Mouse (Mus musculus) midbrain, embryonic 12.5 days (tissue): ENCODE measurements around the gene Ric8b. TPM values are rescaled to one million over a fixed set of nuclear protein-coding genes. Genes with fewer than 3 reads are reported as not detected.
A peak's percentile ranks its signal among the peaks of the same experiment; 100 is the strongest.

ENCODE experiments used
- ATAC-seq: fragments of 200-750 bp; cut with Nextera tagmentation; 2 replicates; pipeline ENCODE4 v1.8.0; 2017; ENCODE audit warnings: low read depth, moderate TSS enrichment, moderate library complexity; ENCODE audit not compliant: low FRiP score
- H3K27ac ChIP-seq: fragments of 300-500 bp; sonication (generic); replicated peaks from 2 replicates; pipeline ENCODE4 v1.5.1; 2016; ENCODE audit warnings: mild to moderate bottlenecking
- H3K27me3 ChIP-seq: fragments of 300-500 bp; sonication (generic); 2 replicates; pipeline ENCODE4 v1.6.1; 2016; ENCODE audit warnings: mild to moderate bottlenecking
- H3K36me3 ChIP-seq: fragments of 300-500 bp; sonication (generic); 2 replicates; pipeline ENCODE4 v1.6.1; 2016
- H3K4me1 ChIP-seq: fragments of 300-500 bp; sonication (generic); 2 replicates; pipeline ENCODE4 v1.6.1; 2016
- H3K4me2 ChIP-seq: fragments of 300-500 bp; sonication (generic); replicated peaks from 2 replicates; pipeline ENCODE4 v1.6.1; 2016; ENCODE audit warnings: mild to moderate bottlenecking, moderate library complexity
- H3K4me3 ChIP-seq: fragments of 300-500 bp; sonication (generic); 2 replicates; pipeline ENCODE4 v1.5.1; 2016; ENCODE audit warnings: mild to moderate bottlenecking
- H3K9ac ChIP-seq: fragments of 300-500 bp; sonication (generic); replicated peaks from 2 replicates; pipeline ENCODE4 v1.6.1; 2016; ENCODE audit warnings: mild to moderate bottlenecking, moderate library complexity
- H3K9me3 ChIP-seq: fragments of 300-500 bp; sonication (generic); 2 replicates; pipeline ENCODE4 v1.6.1; 2016; ENCODE audit warnings: mild to moderate bottlenecking
- WGBS: fragments of 180-500 bp; shearing (Covaris S2); methylation state at CpG from one replicate; pipeline ENCODE4 v1.1.7; 2016; 5-methylcytosine and 5-hydroxymethylcytosine counted together
- polyA plus RNA-seq: library from polyadenylated mRNA; unstranded; fragments of >200 nt; fragmentation: Nextera tagmentation; extraction: Ambion mirVana; gene quantifications from 2 replicates; pipeline ENCODE4 v1.2.1, GENCODE M21; 2016

Gene Ric8b
- polyA plus RNA-seq, 1 experiment from 2014 or later = 37.6 TPM

- Histone ChIP-seq H3K27ac (peak overlapping the region; percentile 63), H3K4me2 (no peak overlapping the region), H3K4me3 (no peak overlapping the region), H3K27me3 (0 out of 2 replicates have a peak, but pooled peaks cover 19% of the 10 kb centered on the region), H3K9me3 (no peaks in the 10 kb centered on the region), H3K36me3 (peaks cover 10% of the 10 kb centered on the region), H3K4me1 (peaks cover 30% of the 10 kb centered on the region), H3K9ac (no peak overlapping the region)
- WGBS = 7% methylated on average over 1 of the region's 1 CpGs
- ATAC-seq = peak; percentile 50; the same call in 1 of the 2 replicates
Measured at GRCm38 (mm10) chr10:84910758-84911384, 6.5 kb upstream of the Ric8b start.

DNA sequence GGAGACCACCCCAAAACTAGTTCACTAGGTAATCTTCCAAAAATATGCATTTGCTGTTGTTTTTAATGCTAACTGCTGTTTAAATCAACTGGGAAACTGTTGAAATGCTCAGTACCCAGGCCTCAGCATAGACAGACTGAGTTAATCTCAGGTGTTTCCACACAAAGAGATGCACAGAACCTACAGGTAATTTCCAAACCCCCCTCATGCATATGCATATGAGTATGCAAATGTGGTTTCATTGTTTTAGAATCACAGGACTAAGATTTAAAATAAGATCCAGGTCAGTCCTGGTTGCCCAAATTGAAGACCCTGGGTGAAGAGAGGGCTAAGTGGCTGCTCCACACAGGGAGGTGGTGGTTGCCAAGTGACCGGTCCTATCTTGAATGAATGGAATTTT is 4.3 kb upstream of the Ric8b start:
- Histone ChIP-seq H3K27ac (no peak overlapping the region), H3K27me3 (0 out of 2 replicates have a peak, but pooled peaks cover 13% of the 10 kb centered on the region), H3K4me1 (peaks cover 33% of the 10 kb centered on the region), H3K9ac (no peak overlapping the region), H3K36me3 (peaks cover 2% of the 10 kb centered on the region), H3K4me2 (no peak overlapping the region), H3K9me3 (no peaks in the 10 kb centered on the region), H3K4me3 (no peak overlapping the region)
- no peak for ATAC-seq
- 60% methylated on average over 1 of the region's 1 CpGs for WGBS

- Histone ChIP-seq H3K4me1 (peaks cover 30% of the 10 kb centered on the region), H3K4me3 (no peak overlapping the region), H3K9me3 (no peaks in the 10 kb centered on the region), H3K36me3 (no peaks in the 10 kb centered on the region), H3K27ac (no peak overlapping the region), H3K9ac (no peak overlapping the region), H3K4me2 (no peak overlapping the region), H3K27me3 (no peaks in the 10 kb centered on the region)
- WGBS = 81% methylated on average over 6 of the region's 6 CpGs
- no peak for ATAC-seq
Measured at GRCm38 (mm10) chr10:84915476-84915875, 1.9 kb upstream of the Ric8b start.

DNA sequence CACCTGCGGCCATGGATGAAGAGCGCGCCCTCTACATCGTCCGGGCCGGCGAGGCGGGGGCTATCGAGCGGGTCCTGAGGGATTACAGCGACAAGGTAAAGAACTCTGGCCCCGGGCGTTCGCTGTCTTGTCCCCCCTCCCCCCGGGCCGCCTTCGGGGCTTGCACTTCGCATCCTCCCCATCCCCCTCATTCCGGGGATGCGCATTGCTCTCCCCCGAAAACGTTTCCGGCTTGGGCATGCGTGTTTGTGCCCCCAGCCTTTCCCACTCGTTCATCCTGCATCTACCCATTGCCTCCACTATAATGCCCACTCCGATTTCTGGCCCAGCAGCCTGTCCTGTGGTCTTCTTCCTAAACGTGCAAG is 297 bp downstream of the Ric8b start:
- Histone ChIP-seq H3K9me3 (no peaks in the 10 kb centered on the region), H3K4me1 (peaks cover 15% of the 10 kb centered on the region), H3K4me3 (peak overlapping the region; percentile 83), H3K27ac (peak overlapping the region; percentile 92), H3K4me2 (peak overlapping the region; percentile 84), H3K27me3 (no peaks in the 10 kb centered on the region), H3K36me3 (no peaks in the 10 kb centered on the region), H3K9ac (peak overlapping the region; percentile 86)
- no peak; the same call in 1 of the 2 replicates for ATAC-seq
- WGBS = under 1% methylated on average over 13 of the region's 27 CpGs

- Histone ChIP-seq H3K36me3 (peaks cover 20% of the 10 kb centered on the region), H3K4me2 (no peak overlapping the region), H3K4me3 (no peak overlapping the region), H3K27ac (no peak overlapping the region), H3K9me3 (no peaks in the 10 kb centered on the region), H3K9ac (no peak overlapping the region), H3K27me3 (no peaks in the 10 kb centered on the region), H3K4me1 (no peaks in the 10 kb centered on the region)
- WGBS = 90% methylated on average over 7 of the region's 7 CpGs
- no peak for ATAC-seq
Measured at GRCm38 (mm10) chr10:84926336-84926735, 8.9 kb downstream of the Ric8b start.

DNA sequence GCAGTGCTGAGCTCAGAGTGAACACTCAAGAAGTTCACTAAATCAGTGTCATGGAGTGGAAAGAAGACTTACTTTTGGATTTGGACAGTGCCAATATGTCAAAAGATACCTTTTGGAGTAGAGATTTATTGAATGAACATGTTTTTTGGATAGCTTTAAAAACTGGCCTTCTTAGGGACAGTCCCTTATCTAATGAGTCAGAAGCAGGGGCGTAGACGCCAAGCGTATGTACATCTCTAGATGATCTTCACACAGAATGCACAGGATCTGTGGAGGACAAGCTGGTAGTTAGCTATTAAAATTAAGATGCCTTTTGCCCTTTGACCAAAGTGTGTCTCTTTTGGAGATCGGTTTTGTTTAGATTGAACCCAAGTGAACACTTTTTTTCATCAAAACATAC is 9.5 kb downstream of the Ric8b start:
- Histone ChIP-seq H3K9me3 (no peaks in the 10 kb centered on the region), H3K4me2 (no peak overlapping the region), H3K4me3 (no peak overlapping the region), H3K27me3 (no peaks in the 10 kb centered on the region), H3K4me1 (no peaks in the 10 kb centered on the region), H3K36me3 (peaks cover 20% of the 10 kb centered on the region), H3K27ac (no peak overlapping the region), H3K9ac (no peak overlapping the region)
- ATAC-seq = no peak
- WGBS = 96% methylated on average over 4 of the region's 4 CpGs

- ATAC-seq = no peak
- Histone ChIP-seq H3K27me3 (no peaks in the 10 kb centered on the region), H3K27ac (no peak overlapping the region), H3K9me3 (no peaks in the 10 kb centered on the region), H3K4me1 (no peaks in the 10 kb centered on the region), H3K36me3 (peaks cover 20% of the 10 kb centered on the region), H3K4me3 (no peak overlapping the region), H3K4me2 (no peak overlapping the region), H3K9ac (no peak overlapping the region)
- WGBS = 90% methylated on average over 4 of the region's 4 CpGs
Measured at GRCm38 (mm10) chr10:84928465-84928864, 11.0 kb downstream of the Ric8b start.

- Histone ChIP-seq H3K36me3 (no peaks in the 10 kb centered on the region), H3K9ac (no peak overlapping the region), H3K4me3 (no peak overlapping the region), H3K4me2 (no peak overlapping the region), H3K4me1 (peaks cover 2% of the 10 kb centered on the region; the same call in 1 of the 2 replicates), H3K27me3 (no peaks in the 10 kb centered on the region), H3K9me3 (no peaks in the 10 kb centered on the region), H3K27ac (no peak overlapping the region)
- 87% methylated on average over 7 of the region's 7 CpGs for WGBS
- no peak for ATAC-seq
Measured at GRCm38 (mm10) chr10:84935553-84936209, 18.3 kb downstream of the Ric8b start.

DNA sequence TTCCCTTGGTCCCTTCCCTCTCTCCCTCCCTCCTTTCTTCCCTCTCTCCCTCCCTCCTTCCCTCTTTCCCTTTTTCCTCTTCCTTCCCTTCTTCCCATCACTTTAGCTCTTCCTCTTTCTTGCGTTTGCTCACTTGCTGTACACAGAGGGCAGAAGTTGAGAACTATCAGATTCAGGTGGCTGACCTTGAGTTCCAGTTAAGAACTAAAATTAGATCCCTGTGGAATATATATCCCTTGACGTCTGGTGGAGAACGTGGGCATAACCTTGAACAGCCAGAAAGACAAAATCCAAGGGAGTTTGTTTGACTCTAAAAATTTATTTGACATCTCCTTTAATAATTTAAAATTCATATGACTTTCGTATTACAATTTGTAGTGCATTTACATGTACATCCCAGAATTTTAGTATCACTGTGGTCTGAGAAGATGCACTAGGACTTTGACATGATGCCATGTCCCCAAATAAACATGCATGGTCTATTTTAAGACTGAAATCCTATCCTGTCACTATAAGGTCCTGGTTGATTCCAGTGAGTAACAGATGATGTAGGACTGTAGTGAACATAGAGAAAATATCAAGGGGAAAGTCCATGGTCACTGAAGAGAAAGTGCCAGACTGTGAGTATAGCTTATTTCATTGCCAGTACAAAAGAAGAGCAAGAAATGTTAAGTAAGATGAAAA is 19.6 kb downstream of the Ric8b start:
- no peaks in the 10 kb centered on the region for H3K36me3 ChIP-seq
- WGBS = 87% methylated on average over 4 of the region's 4 CpGs
- peaks cover 2% of the 10 kb centered on the region; the same call in 1 of the 2 replicates for H3K4me1 ChIP-seq
- no peak for ATAC-seq
- H3K27ac ChIP-seq = no peak overlapping the region
- no peaks in the 10 kb centered on the region for H3K9me3 ChIP-seq
- H3K27me3 ChIP-seq = no peaks in the 10 kb centered on the region
- no peak overlapping the region for H3K4me3 ChIP-seq
- H3K9ac ChIP-seq = no peak overlapping the region
- H3K4me2 ChIP-seq = no peak overlapping the region

DNA sequence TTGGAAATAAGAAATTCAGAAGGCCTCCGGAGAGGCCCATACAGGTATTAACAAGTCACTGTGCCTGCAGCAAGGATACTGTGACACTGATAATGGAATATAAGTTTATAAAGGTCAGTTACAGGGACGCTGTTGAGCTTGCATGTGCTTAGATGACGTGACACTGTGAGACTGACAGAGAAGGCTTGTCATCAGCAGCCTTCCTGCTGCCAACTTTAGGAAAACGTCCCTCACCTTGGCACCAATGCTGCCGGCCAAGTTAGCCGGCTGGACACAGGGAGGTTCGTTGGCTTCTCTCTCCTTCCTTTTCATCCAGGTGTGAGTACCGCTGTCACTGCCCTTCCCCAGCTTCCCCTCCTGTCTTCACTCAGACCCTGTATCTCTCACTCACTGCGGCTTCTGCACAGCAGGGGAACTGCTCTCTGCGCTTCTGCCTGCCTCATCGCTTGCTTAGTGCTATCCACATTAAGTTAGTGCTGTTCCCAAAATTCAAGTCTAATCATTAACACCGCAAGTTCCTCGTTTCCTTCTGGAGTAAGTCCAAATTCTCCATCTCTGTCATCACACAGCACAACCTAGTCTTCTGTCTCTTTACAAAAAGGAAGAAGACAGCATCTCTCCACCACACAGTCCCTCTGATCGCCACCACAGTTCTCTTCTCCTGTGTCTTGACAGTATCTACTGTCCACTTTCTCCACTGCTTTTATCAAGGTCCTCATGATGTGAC is 20.8 kb downstream of the Ric8b start:
- Histone ChIP-seq H3K9me3 (no peaks in the 10 kb centered on the region), H3K27ac (no peak overlapping the region), H3K4me3 (no peak overlapping the region), H3K4me1 (peaks cover 2% of the 10 kb centered on the region; the same call in 1 of the 2 replicates), H3K4me2 (no peak overlapping the region), H3K9ac (no peak overlapping the region), H3K36me3 (no peaks in the 10 kb centered on the region), H3K27me3 (no peaks in the 10 kb centered on the region)
- no peak for ATAC-seq
- WGBS = 85% methylated on average over 14 of the region's 14 CpGs

GRCm38 (mm10) chr10:84938886-84939285 is 21.5 kb downstream of the Ric8b start:
- ATAC-seq = no peak
- 84% methylated on average over 5 of the region's 5 CpGs for WGBS
- no peaks in the 10 kb centered on the region for H3K9me3 ChIP-seq

GRCm38 (mm10) chr10:84940356-84940755 is 22.9 kb downstream of the Ric8b start:
- WGBS = 73% methylated on average over 1 of the region's 1 CpGs
- Histone ChIP-seq H3K4me2 (no peak overlapping the region), H3K4me3 (no peak overlapping the region), H3K27me3 (no peaks in the 10 kb centered on the region), H3K9ac (no peak overlapping the region), H3K27ac (no peak overlapping the region), H3K9me3 (no peaks in the 10 kb centered on the region), H3K4me1 (peaks cover 2% of the 10 kb centered on the region; the same call in 1 of the 2 replicates), H3K36me3 (no peaks in the 10 kb centered on the region)
- no peak for ATAC-seq

More at GRCm38 (mm10) chr10:84938886-84939285, 21.5 kb downstream of the Ric8b start:
- Histone ChIP-seq H3K4me2 (no peak overlapping the region), H3K27ac (no peak overlapping the region), H3K4me3 (no peak overlapping the region), H3K27me3 (no peaks in the 10 kb centered on the region), H3K36me3 (no peaks in the 10 kb centered on the region), H3K9ac (no peak overlapping the region), H3K4me1 (peaks cover 2% of the 10 kb centered on the region; the same call in 1 of the 2 replicates)
